Mouse (Mus musculus): ENCODE data around the gene Klhl22.

GRCm38 (mm10) chr16:17744536-17744935, 14.9 kb upstream of the Klhl22 start:
- TF ChIP-seq CTCF (IDR thresholded peaks at IDR 0.05; ENCODE audit: low read depth) = peak; percentile 45
- TF ChIP-seq EP300 (IDR thresholded peaks at IDR 0.05; ENCODE audit: low read depth) = no peak

All from heart, postnatal 0 days (tissue).